Mouse (Mus musculus) embryonic fibroblast, embryonic 13.5 days (primary cell): ENCODE data around the gene Pon2. TPM values are rescaled to one million over a fixed set of nuclear protein-coding genes. Genes with fewer than 3 reads are reported as not detected.

Source experiments
- H3K27ac ChIP-seq: 2 replicates; pipeline ENCODE4 v1.5.1; 2012; ENCODE audit warnings: low read length, control low read depth, inconsistent platforms; ENCODE audit not compliant: insufficient read depth
- H3K4me1 ChIP-seq: 2 replicates; pipeline ENCODE4 v1.6.1; 2011; ENCODE audit warnings: low read length; ENCODE audit not compliant: control insufficient read depth, insufficient read depth
- H3K4me3 ChIP-seq: 2 replicates; pipeline ENCODE4 v1.5.1; 2011; ENCODE audit warnings: mild to moderate bottlenecking, control low read depth, low read length; ENCODE audit not compliant: insufficient read depth
- CTCF ChIP-seq: IDR thresholded peaks from 2 replicates; pipeline ENCODE4 v1.5.1; 2011; ENCODE audit warnings: mild to moderate bottlenecking, control low read depth, low read length, moderate library complexity, borderline replicate concordance; ENCODE audit not compliant: insufficient read depth
- POLR2A ChIP-seq: IDR thresholded peaks from 2 replicates; pipeline ENCODE4 v1.6.1; 2011; ENCODE audit warnings: low read depth, mild to moderate bottlenecking, control low read depth, low read length, moderate library complexity
- polyA plus RNA-seq: library from polyadenylated mRNA; stranded (reverse); fragments of >200 nt; gene quantifications from 2 replicates; pipeline ENCODE4 v1.2.4, GENCODE M21; 2011; ENCODE audit warnings: low read depth; ENCODE audit not compliant: missing spikeins, insufficient read length

The Pon2 gene
- polyA plus RNA-seq, 1 experiment = 23.0 TPM

- H3K4me1 ChIP-seq = no peaks in the 10 kb centered on the region
- no peak overlapping the region for H3K4me3 ChIP-seq
- H3K27ac ChIP-seq = no peak overlapping the region
- TF ChIP-seq POLR2A (no peak), CTCF (no peak)
These were observed 35.7 kb downstream of the Pon2 start for GRCm38 (mm10) chr6:5262322-5263249.

GRCm38 (mm10) chr6:5255722-5256451, 42.4 kb downstream of the Pon2 start, which contains the start of gene Pon3:
Pon3 (minus strand) TSS chr6:5256286.
- TF ChIP-seq POLR2A (peak; percentile 66), CTCF (no peak)
- Histone ChIP-seq H3K4me1 (no peaks in the 10 kb centered on the region), H3K4me3 (peak within 1 kb of the TSS; percentile 35), H3K27ac (no peak within 1 kb of the TSS)

DNA sequence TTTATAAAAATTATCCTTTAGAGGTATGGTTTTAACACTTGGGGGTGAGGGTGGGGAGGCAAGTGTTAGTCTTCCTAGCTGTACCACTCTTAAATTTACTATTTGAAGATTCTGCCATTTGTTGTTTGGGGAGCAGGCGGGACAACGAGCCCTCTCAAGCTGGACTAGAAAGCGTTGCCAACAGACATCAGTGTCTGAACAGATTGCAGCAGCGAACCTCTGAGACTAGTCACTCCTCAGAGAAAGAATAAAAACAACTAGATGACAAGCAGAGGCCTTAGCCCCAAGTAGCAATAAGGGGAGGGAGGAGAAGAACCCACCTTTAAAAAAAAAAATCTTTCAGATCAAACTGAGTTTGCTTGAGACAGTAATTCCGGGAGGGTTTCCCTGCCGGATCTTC, 43.0 kb downstream of the Pon2 start:
- no peak overlapping the region; the same call in 1 of the 2 replicates for H3K4me3 ChIP-seq
- TF ChIP-seq CTCF (no peak), POLR2A (no peak)
- no peak overlapping the region for H3K27ac ChIP-seq
- no peaks in the 10 kb centered on the region for H3K4me1 ChIP-seq

DNA sequence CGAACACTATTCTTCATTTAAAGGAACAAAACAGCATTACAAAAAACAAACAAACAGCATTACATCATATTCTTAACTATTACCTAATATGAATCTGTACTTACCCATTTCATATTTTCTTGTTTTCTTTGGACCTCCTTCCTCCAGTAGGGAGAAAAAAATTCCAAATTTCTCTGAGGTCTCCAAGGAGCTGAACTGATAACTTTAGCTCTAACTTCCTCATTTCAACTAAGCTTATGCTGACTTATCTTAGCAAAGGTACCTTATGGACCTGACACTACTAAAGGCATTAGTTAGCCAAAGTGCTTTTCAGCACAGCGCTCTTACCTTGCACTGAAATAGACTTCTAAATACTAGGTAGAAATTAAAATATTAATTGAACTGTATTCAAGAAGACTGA, 43.4 kb downstream of the Pon2 start:
- Histone ChIP-seq H3K27ac (no peak overlapping the region), H3K4me1 (no peaks in the 10 kb centered on the region), H3K4me3 (no peak overlapping the region)
- no peak for TF ChIP-seq CTCF

DNA sequence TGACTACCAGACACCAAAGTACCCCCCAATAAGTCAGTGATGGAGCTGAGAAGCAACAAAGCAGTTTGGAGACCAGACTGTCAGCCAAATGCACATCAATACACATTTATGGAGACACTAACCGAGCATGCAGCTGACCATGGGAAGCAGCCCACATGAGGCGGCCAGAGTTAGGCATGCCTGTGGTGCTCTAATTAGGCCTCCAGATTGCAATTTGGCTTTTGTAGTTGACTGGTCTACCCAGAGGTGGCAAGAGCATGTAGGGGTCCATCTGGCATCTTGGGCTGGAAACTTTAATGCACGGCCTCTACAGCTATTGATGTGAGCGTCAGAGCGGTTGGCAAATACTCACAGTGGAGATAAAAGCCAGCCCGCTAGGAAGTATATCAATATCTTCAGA, 52.3 kb downstream of the Pon2 start:
- Histone ChIP-seq H3K4me3 (no peak overlapping the region), H3K27ac (no peak overlapping the region), H3K4me1 (no peaks in the 10 kb centered on the region)
- TF ChIP-seq POLR2A = no peak
- TF ChIP-seq CTCF = no peak

DNA sequence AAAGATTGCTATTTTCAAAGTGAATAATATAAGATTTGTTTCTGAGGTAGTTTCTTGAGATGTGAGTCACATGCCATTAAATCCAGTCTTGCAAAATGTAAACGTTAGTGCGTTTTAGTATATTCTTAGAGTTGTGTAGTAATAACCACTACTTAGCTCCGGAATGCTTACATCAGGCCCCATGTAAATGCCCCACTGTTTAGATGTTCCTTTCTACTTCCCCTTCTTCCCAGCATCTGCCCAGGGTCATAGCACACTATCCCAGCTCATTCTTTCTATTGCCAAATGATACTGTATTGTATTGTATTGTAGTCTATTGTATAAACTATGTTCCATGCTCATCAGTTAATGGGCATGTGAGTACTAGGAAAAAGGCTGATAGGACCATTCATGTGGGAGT, 59.5 kb downstream of the Pon2 start:
- TF ChIP-seq CTCF (no peak), POLR2A (no peak)
- Histone ChIP-seq H3K4me3 (no peak overlapping the region), H3K27ac (no peak overlapping the region), H3K4me1 (no peaks in the 10 kb centered on the region)

DNA sequence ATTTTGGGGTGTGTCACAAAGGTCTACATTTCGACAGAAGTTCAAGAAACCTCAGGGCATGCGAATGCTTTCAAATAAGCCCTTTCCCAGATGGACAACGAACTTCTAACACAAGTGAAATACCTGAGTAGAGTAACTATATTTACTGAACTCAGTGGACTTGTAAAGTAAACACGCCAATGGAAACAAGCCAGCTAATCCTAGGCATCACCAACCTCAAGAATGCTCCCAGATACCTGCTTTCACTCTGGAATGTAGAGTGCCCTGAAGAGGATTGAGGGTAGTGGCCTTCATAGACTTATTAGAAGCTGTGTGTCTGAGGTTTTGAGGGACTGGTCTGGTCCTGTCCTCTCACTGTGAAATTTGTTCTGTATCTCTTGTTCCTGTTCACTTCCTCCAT, 60.7 kb downstream of the Pon2 start:
- no peak for TF ChIP-seq POLR2A
- no peak for TF ChIP-seq CTCF
- Histone ChIP-seq H3K27ac (no peak overlapping the region), H3K4me1 (no peaks in the 10 kb centered on the region), H3K4me3 (no peak overlapping the region)

GRCm38 (mm10) chr6:5236843-5237371, 61.3 kb downstream of the Pon2 start:
- Histone ChIP-seq H3K4me1 (no peaks in the 10 kb centered on the region), H3K4me3 (no peak overlapping the region), H3K27ac (no peak overlapping the region)
- no peak for TF ChIP-seq CTCF
- TF ChIP-seq POLR2A = no peak

DNA sequence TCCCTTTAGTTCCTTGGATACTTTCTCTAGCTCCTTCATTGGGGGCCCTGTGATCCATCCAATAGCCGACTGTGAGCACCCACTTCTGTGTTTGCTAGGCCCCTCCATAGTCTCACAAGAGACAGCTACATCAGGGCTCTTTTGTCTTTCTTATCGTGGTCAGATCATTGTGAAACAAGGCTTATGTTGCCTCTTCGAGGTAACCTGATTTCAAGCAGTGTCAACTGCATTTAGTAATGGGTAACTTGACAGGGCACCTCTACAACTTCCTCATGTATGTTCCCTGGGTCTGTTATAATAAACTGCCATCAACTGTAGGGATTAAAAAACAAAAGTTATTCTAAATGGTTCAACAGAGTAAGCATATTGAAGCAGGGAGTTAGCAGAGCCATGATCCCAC, 63.7 kb downstream of the Pon2 start:
- no peaks in the 10 kb centered on the region for H3K4me1 ChIP-seq
- TF ChIP-seq POLR2A = no peak
- no peak for TF ChIP-seq CTCF
- H3K27ac ChIP-seq = no peak overlapping the region
- H3K4me3 ChIP-seq = no peak overlapping the region

GRCm38 (mm10) chr6:5233812-5234211, 64.4 kb downstream of the Pon2 start:
- TF ChIP-seq POLR2A (no peak), CTCF (no peak)

More at GRCm38 (mm10) chr6:5233812-5234211, 64.4 kb downstream of the Pon2 start:
- Histone ChIP-seq H3K4me3 (no peak overlapping the region), H3K27ac (no peak overlapping the region), H3K4me1 (no peaks in the 10 kb centered on the region)
